Mouse (Mus musculus): ENCODE measurements around the gene Rfc2.
"Not testable (repeated sequence)": the region's sequence is repeated elsewhere in the genome, so short reads cannot be mapped to it uniquely, and the experiment has no call there.

Gene Rfc2

DNA sequence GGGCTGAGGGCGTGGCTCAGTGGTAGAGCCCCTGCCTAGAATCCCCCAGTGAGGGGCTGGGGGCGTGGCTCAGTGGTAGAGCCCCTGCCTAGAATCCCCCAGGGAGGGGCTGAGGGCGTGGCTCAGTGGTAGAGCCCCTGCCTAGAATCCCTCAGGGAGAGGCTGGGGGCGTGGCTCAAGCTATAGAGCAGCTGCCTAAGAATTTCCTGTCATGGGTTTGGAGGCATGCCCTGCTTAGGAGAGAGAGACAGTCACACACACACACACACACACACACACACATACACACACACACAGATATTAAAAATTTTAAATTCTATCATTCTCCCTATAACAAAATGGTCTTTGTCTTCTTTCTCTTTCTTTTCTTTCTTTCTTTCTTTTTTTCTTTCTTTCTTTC lies 67.8 kb downstream of the Rfc2 start:
- DNase-seq (ENCODE audit: low spot score), result not testable (repeated sequence)

DNA sequence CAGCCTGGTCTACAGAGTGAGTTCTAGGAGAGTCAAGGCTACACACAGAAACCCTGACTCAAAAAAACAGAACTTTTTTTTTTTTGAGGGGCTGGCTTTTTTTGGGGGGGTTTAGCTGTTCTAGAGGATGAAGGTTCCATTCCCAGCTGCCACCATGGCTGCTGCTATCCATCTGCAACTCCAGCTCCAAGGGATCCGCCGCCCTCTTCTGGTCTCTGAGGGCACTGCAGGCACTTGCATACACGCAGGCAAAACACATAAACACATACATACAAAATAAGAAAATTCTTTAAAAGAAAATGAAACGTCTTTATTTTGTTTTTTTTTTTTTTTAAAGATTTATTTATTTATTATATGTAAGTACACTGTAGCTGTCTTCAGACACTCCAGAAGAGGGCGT lies 69.8 kb downstream of the Rfc2 start:
- peak; percentile 39 for DNase-seq (ENCODE audit: low spot score)

Data from ovary, postnatal 36 days (tissue).